ENCODE assay signal across 18 mouse cellular contexts in genomic region chr3:121507678-121508077, GRCm38 (mm10).
DNase-seq lines count a peak whose midpoint lies in the region; ATAC-seq lines count a peak whose summit lies in the region.
"Had no signal": no experiment of that assay in that cellular context is flagged by ENCODE, and none has a peak within 500 bp of the region (broad histone marks: within the 10 kb centered on the region; RNA-seq: fewer than 3 reads in every experiment).

No protein-coding gene starts in this region.

- peak; percentile 22 for DNase-seq in lung, postnatal 36 days
- no peak for DNase-seq in lung, adult 18-20 months
- peak; percentile 85 for DNase-seq in fat pad, adult 2 months (ENCODE audit: extremely low read depth, low read depth, low spot score)
- DNase-seq in right cerebral cortex, postnatal 25 days = no peak
- DNase-seq: adrenal gland, adult 8-10 months; adrenal gland, postnatal 14 days; adrenal gland, postnatal 36 days; cerebellum, adult 11-12 months; cerebellum, adult 2 months; cerebellum, adult 9-10 months; cerebellum, postnatal 10 days; cerebellum, postnatal 25 days had no signal

- no peak for ATAC-seq in frontal cortex, adult (ENCODE audit: low TSS enrichment)
- ATAC-seq: activated CD4-positive, CD25-positive, alpha-beta regulatory T cell, adult 4 months; CD4-positive, CD25-positive, alpha-beta regulatory T cell, adult 4 months; forebrain, embryonic 14.5 days; forebrain, embryonic 16.5 days; Patski had no signal

Comparison
In these comparisons a context has a peak if more than half of its experiments do, and no peak if none do; other contexts are left out.
1. DNase-seq: peak in lung, postnatal 36 days (single experiment) and fat pad, adult 2 months (single experiment); none in lung, adult 18-20 months (0 of 2) and right cerebral cortex, postnatal 25 days (single experiment).